Mouse (Mus musculus) limb, embryonic 14.5 days (tissue): ENCODE results near the gene Dctn1. TPM values are rescaled to one million over a fixed set of nuclear protein-coding genes. Genes with fewer than 3 reads are reported as not detected.

Experiments used
- ATAC-seq: fragments of 200-750 bp; cut with Nextera tagmentation; 2 replicates; pipeline ENCODE4 v1.8.0; 2017; ENCODE audit warnings: low read depth, moderate number of reproducible peaks, moderate TSS enrichment; ENCODE audit not compliant: low FRiP score
- DNase-seq: peaks from one replicate; pipeline ENCODE4 v3.0.0-alpha.2; 2015; ENCODE audit warnings: low spot score
- H3K27ac ChIP-seq: fragments of 300-500 bp; sonication (generic); replicated peaks from 2 replicates; pipeline ENCODE4 v1.5.1; 2014; ENCODE audit warnings: low read depth, mild to moderate bottlenecking, low read length, moderate library complexity, mixed read lengths
- H3K27me3 ChIP-seq: fragments of 300-500 bp; sonication (generic); 2 replicates; pipeline ENCODE4 v1.6.1; 2014; ENCODE audit warnings: low read length, mixed read lengths; ENCODE audit not compliant: control insufficient read depth, insufficient read depth
- H3K36me3 ChIP-seq: fragments of 300-500 bp; sonication (generic); 2 replicates; pipeline ENCODE4 v1.6.1; 2014; ENCODE audit warnings: mild to moderate bottlenecking, low read length, moderate library complexity, mixed read lengths; ENCODE audit not compliant: control insufficient read depth, insufficient read depth
- H3K4me1 ChIP-seq: fragments of 300-500 bp; sonication (generic); 2 replicates; pipeline ENCODE4 v1.6.1; 2014; ENCODE audit warnings: antibody characterized with exemption, low read length, mixed read lengths; ENCODE audit not compliant: control insufficient read depth, insufficient read depth
- H3K4me2 ChIP-seq: fragments of 300-500 bp; sonication (generic); replicated peaks from 2 replicates; pipeline ENCODE4 v1.6.1; 2014; ENCODE audit warnings: low read depth, mild to moderate bottlenecking, low read length, moderate library complexity; ENCODE audit not compliant: severe bottlenecking
- H3K4me3 ChIP-seq: fragments of 300-500 bp; sonication (generic); replicated peaks from 2 replicates; pipeline ENCODE4 v1.5.1; 2014; ENCODE audit warnings: low read length
- H3K9ac ChIP-seq: fragments of 300-500 bp; sonication (generic); 2 replicates; pipeline ENCODE4 v1.6.1; 2014; ENCODE audit warnings: mild to moderate bottlenecking, low read depth, low read length, moderate library complexity; ENCODE audit not compliant: severe bottlenecking
- H3K9me3 ChIP-seq: fragments of 300-500 bp; sonication (generic); 2 replicates; pipeline ENCODE4 v1.6.1; 2016; ENCODE audit warnings: low read length; ENCODE audit not compliant: control insufficient read depth
- POLR2A ChIP-seq: fragments of 200-500 bp; IDR thresholded peaks from 2 replicates; pipeline ENCODE4 v1.8.0; 2012; ENCODE audit warnings: inconsistent platforms, mild to moderate bottlenecking, moderate library complexity, borderline replicate concordance; ENCODE audit not compliant: insufficient read depth, insufficient read length; ENCODE audit errors: extremely low read depth
- WGBS: fragments of 180-500 bp; shearing (Covaris S2); extraction: QIAGEN DNeasy Blood & Tissue Kit; methylation state at CpG from one replicate; pipeline ENCODE4 v1.1.7; 2014; 5-methylcytosine and 5-hydroxymethylcytosine counted together
- polyA plus RNA-seq, 2 experiments: library from polyadenylated mRNA; depleted of rRNA in 1 of 2; stranded (reverse) in 1 of 2; unstranded in 1 of 2; fragments of >200 nt; fragmentation: Nextera tagmentation in 1 of 2; extraction: Ambion mirVana in 1 of 2; gene quantifications; 2 replicates each; pipeline versions ENCODE4 v1.2.1 to v1.2.3; 2012 to 2014

The Dctn1 gene
- polyA plus RNA-seq, 2 experiments = 82.0 to 128 TPM

- no peak overlapping the region for H3K4me2 ChIP-seq
- no peak overlapping the region for H3K27ac ChIP-seq
- no peak for TF ChIP-seq POLR2A
- no peaks in the 10 kb centered on the region for H3K36me3 ChIP-seq
- no peaks in the 10 kb centered on the region for H3K9me3 ChIP-seq
- peaks cover 10% of the 10 kb centered on the region for H3K4me1 ChIP-seq
- no peaks in the 10 kb centered on the region for H3K27me3 ChIP-seq
- ATAC-seq (no peak), DNase-seq (no peak)
- no peak overlapping the region for H3K9ac ChIP-seq
- WGBS = 37% methylated on average over 2 of the region's 2 CpGs
- H3K4me3 ChIP-seq = no peak overlapping the region
Measured at GRCm38 (mm10) chr6:83231486-83231885, 65.8 kb downstream of the Dctn1 start.

GRCm38 (mm10) chr6:83233306-83233705, 67.6 kb downstream of the Dctn1 start:
- Histone ChIP-seq H3K27me3 (no peaks in the 10 kb centered on the region), H3K4me3 (no peak overlapping the region), H3K36me3 (no peaks in the 10 kb centered on the region), H3K9me3 (no peaks in the 10 kb centered on the region), H3K9ac (no peak overlapping the region), H3K4me1 (peaks cover 16% of the 10 kb centered on the region), H3K27ac (no peak overlapping the region), H3K4me2 (no peak overlapping the region)
- no peak for DNase-seq
- no peak for TF ChIP-seq POLR2A
- 88% methylated on average over 4 of the region's 4 CpGs for whole genome bisulfite sequencing
- ATAC-seq = no peak

GRCm38 (mm10) chr6:83234280-83234741, 68.6 kb downstream of the Dctn1 start:
- Histone ChIP-seq H3K27ac (no peak overlapping the region), H3K4me2 (peak overlapping the region; percentile 36), H3K27me3 (no peaks in the 10 kb centered on the region), H3K4me1 (peaks cover 16% of the 10 kb centered on the region), H3K4me3 (peak overlapping the region; percentile 10; the same call in 1 of the 2 replicates), H3K36me3 (no peaks in the 10 kb centered on the region), H3K9me3 (no peaks in the 10 kb centered on the region), H3K9ac (peak overlapping the region; percentile 40; the same call in 1 of the 2 replicates)
- TF ChIP-seq POLR2A = no peak
- WGBS = 6% methylated on average over 14 of the region's 14 CpGs
- DNase-seq = no peak
- no peak for ATAC-seq

- Histone ChIP-seq H3K27me3 (no peaks in the 10 kb centered on the region), H3K4me2 (peak overlapping the region; percentile 39), H3K27ac (no peak overlapping the region), H3K9ac (no peak overlapping the region; the same call in 1 of the 2 replicates), H3K4me3 (no peak overlapping the region; the same call in 1 of the 2 replicates), H3K9me3 (no peaks in the 10 kb centered on the region), H3K36me3 (no peaks in the 10 kb centered on the region), H3K4me1 (peaks cover 16% of the 10 kb centered on the region)
- DNase-seq (no peak), ATAC-seq (0 out of 2 replicates have a peak, but pooled peaks have one; percentile 41)
- TF ChIP-seq POLR2A = no peak
- 3% methylated on average over 6 of the region's 9 CpGs for WGBS
Measured at GRCm38 (mm10) chr6:83237123-83237522, 71.4 kb downstream of the Dctn1 start.

GRCm38 (mm10) chr6:83244422-83245061, 78.8 kb downstream of the Dctn1 start:
- Histone ChIP-seq H3K27me3 (no peaks in the 10 kb centered on the region), H3K27ac (no peak overlapping the region), H3K4me2 (no peak overlapping the region), H3K4me3 (no peak overlapping the region), H3K9me3 (no peaks in the 10 kb centered on the region), H3K4me1 (peaks cover 13% of the 10 kb centered on the region), H3K9ac (no peak overlapping the region), H3K36me3 (no peaks in the 10 kb centered on the region)
- TF ChIP-seq POLR2A = no peak
- no peak for DNase-seq
- WGBS = 14% methylated on average over 10 of the region's 10 CpGs
- no peak for ATAC-seq
